Mouse (Mus musculus) urinary bladder, postnatal 4 days (tissue): Measurements from ENCODE around the gene Fam155a.

ENCODE experiments used
- DNase-seq, 2 experiments: peaks; one replicate each; pipeline ENCODE4 v3.0.0; 2021 to 2022; ENCODE audit warnings: low spot score in 2 of 2

Fam155a gene

GRCm38 (mm10) chr8:9493557-9494224 is 277.3 kb downstream of the Fam155a start:
- no peak for DNase-seq

- DNase-seq = no peak
Measured at GRCm38 (mm10) chr8:9482565-9482964, 288.4 kb downstream of the Fam155a start.

GRCm38 (mm10) chr8:9471290-9471689 is 299.7 kb downstream of the Fam155a start:
- no peak for DNase-seq

GRCm38 (mm10) chr8:9470114-9470513 is 300.8 kb downstream of the Fam155a start:
- no peak for DNase-seq

- no peak for DNase-seq
Measured at GRCm38 (mm10) chr8:9461111-9461510, 309.9 kb downstream of the Fam155a start.

GRCm38 (mm10) chr8:9460707-9461106 is 310.3 kb downstream of the Fam155a start:
- no peak for DNase-seq

- DNase-seq = no peak
Measured at GRCm38 (mm10) chr8:9458614-9459013, 312.3 kb downstream of the Fam155a start.

GRCm38 (mm10) chr8:9455138-9455537 is 315.8 kb downstream of the Fam155a start:
- no peak for DNase-seq

GRCm38 (mm10) chr8:9453742-9454141 is 317.2 kb downstream of the Fam155a start:
- DNase-seq = no peak

- no peak for DNase-seq
Measured at GRCm38 (mm10) chr8:9451543-9451942, 319.4 kb downstream of the Fam155a start.

GRCm38 (mm10) chr8:9448613-9449012 is 322.3 kb downstream of the Fam155a start:
- DNase-seq = no peak

- no peak for DNase-seq
Measured at GRCm38 (mm10) chr8:9437822-9438221, 333.1 kb downstream of the Fam155a start.

GRCm38 (mm10) chr8:9435501-9435900 is 335.5 kb downstream of the Fam155a start:
- no peak for DNase-seq

GRCm38 (mm10) chr8:9432635-9433372 is 338.2 kb downstream of the Fam155a start:
- no peak for DNase-seq

- no peak for DNase-seq
Measured at GRCm38 (mm10) chr8:9428846-9429245, 342.1 kb downstream of the Fam155a start.

GRCm38 (mm10) chr8:9424069-9424468 is 346.9 kb downstream of the Fam155a start:
- DNase-seq = no peak

- DNase-seq = no peak
Measured at GRCm38 (mm10) chr8:9423590-9423989, 347.4 kb downstream of the Fam155a start.

- no peak for DNase-seq
Measured at GRCm38 (mm10) chr8:9423184-9423583, 347.8 kb downstream of the Fam155a start.

- DNase-seq = no peak
Measured at GRCm38 (mm10) chr8:9418856-9419800, 351.8 kb downstream of the Fam155a start.

GRCm38 (mm10) chr8:9416189-9416588 is 354.8 kb downstream of the Fam155a start:
- DNase-seq = no peak

- no peak for DNase-seq
Measured at GRCm38 (mm10) chr8:9408480-9408879, 362.5 kb downstream of the Fam155a start.

- no peak for DNase-seq
Measured at GRCm38 (mm10) chr8:9406204-9406603, 364.8 kb downstream of the Fam155a start.
